Mouse (Mus musculus) frontal cortex, postnatal 25 days (tissue): ENCODE measurements around the gene Hoxb9.

Experiments
- DNase-seq, 2 experiments: peaks; one replicate each; pipeline ENCODE4 v3.0.0; 2022; ENCODE audit warnings: low spot score in 2 of 2

Hoxb9 gene

DNA sequence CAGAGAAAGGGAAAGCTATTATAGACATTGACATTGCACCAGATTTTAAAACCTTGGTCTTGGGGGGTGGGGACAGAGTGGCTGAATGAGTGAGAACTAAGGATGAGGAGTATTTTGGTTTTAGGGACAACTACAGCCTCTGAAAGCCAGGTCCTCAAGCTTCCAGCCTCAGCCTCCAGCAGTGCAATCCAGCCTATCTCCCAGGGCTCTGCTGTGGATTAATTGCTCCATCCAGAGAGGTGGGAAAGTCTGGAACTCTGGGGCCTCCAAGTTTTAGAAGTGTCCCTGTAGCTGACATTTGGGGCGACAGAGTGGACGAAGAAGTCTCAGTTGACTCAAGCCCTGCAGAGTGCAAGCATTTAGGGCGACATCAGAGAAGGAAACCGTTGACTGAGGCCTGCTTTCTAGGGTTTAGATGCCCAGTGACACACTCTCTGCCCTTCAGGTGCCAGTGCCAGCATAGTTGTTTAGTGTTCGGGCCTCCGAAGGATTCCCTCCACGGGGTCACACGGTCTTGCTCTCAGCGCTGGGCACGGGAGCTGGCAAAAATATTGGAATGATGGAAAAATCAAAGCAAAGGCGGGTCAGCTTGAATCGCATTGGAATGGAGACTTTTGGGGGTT is 42.7 kb downstream of the Hoxb9 start:
- no peak for DNase-seq

DNA sequence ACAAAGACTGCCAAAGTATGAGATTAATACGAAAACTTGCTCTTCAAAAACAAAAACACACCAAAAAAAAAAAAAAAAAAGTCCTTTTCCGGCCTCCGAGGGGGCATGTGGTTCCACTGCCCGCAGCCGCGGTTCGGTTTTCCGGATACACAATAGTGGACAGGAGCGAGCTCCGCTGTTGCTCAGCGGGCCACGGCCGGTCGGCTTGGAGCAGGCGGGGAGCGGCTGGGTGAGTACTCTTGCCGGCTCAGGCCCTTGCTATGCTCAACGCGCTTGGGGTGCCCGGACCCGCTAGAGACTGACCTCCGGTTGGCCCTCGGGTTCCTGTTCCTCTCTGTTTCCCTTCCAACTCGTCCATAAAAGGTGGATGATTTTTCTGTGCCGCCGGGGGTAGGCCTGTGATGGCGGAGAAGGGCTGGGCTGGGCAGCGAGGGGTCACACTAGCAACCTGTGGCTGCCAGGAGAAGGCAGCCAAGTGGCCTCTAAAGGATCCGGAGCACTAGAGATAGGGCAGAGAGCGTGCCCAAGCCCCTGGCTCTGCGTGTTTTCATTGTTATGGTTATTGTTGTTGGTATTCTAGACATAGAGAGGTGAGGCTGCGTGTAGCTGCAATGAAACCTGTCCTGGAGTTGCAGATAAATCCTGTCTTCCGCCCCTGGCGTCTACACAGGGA is 43.5 kb downstream of the Hoxb9 start:
- no peak for DNase-seq

DNA sequence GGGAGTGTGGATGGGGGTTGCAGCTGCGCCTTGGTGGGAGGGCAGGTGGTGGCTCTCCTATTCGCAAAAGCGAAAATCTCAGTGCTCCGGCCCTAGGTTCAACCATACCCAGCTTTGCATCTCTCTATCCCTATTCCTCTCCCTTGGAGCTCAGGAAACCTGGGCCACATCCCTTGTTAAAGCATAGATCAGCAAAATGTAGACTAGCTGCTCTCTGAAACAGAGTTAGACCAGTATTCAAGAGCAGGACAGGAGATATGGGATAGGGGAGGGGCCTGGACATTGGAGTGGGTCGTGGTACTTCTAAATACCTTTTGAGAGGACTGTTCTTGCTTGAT is 44.1 kb downstream of the Hoxb9 start:
- DNase-seq, result no peak

DNA sequence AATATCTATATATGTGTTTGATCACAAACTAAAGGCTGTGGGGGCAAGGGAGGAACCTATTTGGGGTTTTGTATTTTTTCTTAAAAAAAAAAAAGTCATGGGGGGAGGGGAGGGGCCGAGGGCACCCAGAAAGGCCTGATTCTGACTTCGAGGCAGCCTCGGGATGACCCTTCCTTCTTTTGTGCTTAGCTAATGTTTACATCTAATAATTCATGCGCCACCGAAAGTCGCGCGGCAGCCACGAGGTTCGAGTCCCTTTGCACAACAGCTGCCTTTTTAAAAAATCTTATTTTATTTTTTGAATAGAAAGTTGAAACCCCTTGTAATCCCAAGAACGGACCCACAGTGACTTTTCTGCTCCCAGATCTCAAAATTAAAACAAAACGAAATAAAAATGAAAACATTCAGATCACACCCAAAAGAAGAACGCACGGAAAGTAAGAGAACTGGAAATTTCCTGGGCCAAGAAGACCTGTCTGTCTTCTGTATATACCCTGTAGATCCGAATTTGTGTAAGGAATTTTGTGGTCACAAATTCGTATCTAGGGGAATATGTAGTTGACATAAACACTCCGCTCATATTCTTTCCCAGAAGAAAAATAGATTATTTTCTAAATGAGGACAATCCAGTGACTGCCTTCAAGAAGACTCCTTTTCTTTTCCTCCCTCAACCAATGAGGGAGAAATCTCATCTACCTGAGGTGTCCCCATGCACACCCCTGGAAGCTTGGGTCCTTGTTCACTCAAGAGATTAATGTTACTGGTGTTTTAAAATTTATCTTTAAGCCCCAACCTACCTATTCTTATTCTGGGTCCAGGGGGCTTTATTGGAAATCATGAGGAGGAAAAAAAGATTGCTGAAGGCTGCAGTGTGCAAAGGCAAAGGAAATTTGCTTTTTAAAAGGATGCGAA is 45.7 kb downstream of the Hoxb9 start:
- no peak for DNase-seq

DNA sequence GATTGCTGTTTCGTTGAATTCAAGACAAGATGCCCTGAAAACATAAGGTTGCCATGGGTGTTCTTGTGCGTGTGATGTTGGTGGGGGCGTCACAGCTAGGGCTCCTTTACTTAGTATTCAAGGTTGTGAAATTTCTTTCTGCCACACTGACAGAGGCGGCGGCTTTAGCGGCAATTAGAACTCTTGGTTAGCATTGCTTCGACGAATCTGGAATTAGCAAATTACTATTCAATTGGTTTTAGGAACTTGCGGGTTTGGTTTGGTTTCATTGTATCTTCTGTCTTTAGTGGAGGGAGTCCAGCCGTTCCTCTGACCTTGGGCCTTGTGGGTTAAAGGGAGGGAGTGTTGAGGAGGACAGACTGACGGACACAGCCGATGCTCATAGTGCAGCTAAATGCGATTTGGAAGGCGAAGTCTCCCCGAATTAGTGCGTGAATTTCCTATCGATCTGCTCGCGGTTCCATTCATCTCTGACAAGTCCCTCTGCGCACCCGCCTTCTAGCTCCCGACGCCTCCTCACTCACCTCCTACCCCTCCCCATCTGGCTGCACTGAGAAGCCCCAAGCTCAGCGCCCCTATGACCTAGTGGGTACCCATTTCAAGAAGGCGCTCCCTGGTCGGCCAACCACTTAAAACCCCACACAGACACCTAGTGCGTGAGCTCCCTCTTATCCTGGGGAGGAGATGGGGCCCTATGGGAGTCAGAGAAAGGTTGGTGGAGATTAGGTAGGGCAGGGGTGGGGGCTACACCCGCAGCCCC is 46.5 kb downstream of the Hoxb9 start, which contains the start of gene Hoxb4:
TSS of gene Hoxb4 (plus strand) at position 660 of the 760 bp plus-strand sequence.
- no peak for DNase-seq

DNA sequence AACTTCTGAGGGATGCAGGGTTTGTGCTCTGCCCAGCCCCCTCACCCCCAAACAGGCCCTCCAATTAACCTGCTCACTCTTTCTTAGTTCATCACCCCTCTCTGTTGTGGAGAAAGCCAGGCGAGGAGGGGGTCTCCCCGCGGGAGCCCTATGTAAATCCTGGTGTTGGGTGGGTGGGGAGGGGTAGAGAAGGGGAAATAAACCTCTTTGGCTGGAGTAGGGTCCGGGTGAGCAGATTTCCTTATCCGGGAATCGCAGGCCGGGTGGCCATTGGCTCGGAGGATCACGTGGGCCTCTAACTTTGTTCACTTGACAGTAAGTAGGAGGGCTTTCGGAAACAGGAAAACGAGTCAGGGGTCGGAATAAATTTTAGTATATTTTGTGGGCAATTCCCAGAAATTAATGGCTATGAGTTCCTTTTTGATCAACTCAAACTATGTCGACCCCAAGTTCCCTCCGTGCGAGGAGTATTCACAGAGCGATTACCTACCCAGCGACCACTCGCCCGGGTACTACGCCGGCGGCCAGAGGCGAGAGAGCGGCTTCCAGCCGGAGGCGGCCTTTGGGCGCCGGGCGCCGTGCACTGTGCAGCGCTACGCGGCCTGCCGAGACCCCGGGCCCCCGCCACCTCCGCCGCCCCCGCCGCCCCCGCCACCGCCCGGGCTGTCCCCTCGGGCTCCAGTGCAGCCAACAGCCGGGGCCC is 47.3 kb downstream of the Hoxb9 start:
- DNase-seq, result no peak

DNA sequence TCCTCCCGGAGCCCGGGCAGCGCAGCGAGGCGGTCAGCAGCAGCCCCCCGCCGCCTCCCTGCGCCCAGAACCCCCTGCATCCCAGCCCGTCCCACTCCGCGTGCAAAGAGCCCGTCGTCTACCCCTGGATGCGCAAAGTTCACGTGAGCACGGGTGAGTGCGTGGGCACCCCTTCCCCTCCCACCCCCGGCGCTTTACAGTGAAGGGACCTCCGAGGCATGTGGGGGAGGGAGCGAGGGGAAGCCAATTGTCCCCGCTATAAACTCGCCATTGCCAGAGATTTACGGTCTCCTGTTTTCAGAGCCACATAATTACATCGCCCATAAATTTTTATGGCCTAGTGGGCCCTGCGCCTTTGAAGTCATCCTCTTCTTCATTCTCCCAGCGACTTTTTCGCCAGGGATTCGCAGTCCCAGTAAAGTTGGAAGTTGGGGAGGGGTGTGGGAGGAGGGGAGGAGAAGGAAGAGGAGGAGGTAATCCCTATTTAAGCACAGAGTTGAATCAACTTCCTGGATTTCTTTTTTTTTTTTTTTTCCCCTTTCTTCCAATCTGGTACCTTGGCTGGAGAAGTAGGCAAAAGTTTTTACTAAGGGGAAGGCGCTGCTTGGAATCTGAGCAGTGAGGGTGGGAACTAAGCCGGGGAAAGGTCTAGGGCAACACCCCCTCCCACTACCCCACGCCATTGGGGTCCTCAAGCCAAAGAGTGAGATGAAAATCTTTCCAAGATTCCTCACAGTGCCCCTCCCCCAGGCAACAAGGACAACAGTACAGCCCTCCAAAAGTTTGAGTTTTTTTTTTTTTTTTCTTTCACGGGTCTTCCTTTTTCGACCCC is 48.0 kb downstream of the Hoxb9 start:
- DNase-seq, result no peak

DNA sequence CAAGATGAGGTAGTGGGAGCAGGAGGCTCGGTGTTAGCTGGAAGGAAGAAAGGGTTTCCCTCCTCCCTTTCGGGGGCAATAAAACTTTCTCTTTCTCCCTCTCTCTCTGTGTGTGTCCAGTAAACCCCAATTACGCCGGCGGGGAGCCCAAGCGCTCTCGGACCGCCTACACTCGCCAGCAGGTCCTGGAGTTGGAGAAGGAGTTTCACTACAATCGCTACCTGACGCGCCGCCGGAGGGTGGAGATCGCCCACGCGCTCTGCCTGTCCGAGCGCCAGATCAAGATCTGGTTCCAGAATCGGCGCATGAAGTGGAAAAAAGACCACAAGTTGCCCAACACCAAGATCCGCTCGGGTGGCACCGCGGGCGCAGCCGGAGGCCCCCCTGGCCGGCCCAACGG is 48.7 kb downstream of the Hoxb9 start:
- DNase-seq, result no peak

DNA sequence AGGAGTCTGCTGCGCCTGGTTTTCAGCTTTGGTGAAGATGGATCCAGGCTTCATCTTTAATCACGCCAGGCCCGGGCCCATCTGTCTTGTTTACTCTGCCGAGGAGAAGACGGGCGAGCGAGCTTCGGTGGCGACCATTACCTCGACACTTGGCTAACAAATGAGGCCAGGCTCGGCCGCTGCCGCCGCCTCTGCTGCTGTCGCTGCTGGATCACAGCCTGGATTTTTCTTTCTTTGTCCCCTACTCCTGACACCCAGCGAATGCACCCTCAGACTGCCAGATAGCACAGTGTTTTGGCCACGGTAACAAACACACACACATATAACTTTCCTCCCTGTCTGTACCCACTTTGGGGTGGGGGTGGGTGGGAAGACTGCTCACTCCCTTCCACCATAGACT is 49.4 kb downstream of the Hoxb9 start:
- no peak for DNase-seq

DNA sequence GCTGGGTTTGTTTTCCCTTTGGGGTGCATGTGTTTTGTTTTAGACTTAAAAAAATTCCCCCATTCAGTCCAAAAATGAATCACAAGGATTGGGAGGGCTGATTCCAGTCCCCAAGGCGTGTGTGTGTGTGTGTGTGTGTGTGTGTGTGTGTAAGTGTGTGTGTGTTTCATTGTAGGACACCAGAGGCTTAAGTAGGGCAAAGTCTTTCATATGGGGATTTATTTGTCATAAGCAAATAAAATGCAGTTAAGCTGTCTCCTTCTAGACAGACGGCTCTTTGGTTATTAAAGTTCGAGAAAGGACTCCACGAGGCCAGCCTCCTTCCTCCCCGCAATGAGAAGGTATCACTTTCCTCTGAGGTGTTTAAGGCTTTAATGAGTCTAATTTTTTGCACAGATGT is 50.6 kb downstream of the Hoxb9 start:
- DNase-seq, result no peak

DNA sequence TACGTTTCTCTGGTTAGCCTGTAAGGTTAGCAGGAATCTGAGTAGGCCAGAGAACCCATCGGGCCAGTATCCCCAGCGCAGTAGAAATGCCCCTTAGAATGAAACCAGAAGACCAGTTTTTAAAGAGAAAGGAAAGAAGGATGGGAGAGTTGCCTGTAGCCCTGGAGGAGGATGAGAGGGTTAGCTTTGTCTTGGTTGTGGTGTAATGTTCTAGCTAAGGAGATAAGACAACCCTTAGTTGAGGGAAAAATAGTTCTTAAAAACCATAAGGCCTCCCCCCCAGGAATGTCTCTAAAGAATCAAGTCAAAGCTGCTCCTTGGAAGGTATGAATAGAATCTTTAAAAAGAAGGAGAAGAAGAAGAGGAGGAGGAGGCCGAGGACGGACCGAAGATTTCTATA is 51.5 kb downstream of the Hoxb9 start:
- no peak for DNase-seq

DNA sequence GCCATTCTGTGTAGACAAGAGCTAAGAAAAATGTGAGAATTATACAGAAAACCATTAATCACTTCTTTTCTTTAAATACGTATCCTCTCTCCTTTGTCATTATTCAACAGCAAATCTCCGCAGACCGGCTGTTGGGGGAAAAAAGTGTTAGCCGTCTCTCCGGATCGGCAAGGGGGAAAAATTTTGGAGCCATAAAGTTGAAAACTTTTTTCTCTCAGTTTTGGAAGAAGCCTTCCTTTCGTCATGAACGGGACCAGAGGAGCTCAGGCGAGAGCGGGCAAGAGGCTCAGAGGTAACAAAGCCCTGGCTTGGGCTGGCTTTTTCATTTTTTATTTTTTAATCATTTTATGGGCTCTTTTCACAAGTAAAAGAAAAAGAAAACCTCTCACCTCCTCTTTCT is 51.9 kb downstream of the Hoxb9 start, which contains the start of gene Hoxb3:
TSS of gene Hoxb3 (plus strand) at position 173 of the 400 bp plus-strand sequence.
- DNase-seq, result no peak

DNA sequence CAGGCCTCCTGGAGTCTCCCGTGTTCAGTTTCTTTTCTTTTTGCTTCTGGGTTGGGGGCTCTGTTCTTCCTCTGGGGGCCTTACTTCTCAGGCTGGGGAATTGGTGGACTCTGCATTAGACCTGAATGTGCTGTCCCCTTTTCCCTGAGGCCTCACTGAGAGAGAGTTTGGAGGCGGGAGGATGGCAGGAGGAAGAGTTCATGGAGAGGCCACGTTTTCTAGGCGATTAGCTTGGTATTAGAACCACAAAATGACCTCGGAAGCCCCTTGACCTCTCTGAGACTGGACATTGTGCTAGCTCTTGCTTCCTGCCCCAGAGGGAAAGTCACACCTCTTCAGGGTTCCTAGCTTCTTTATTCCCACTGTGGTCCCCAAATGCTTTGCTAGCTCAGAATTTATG is 52.9 kb downstream of the Hoxb9 start:
- DNase-seq, result no peak

DNA sequence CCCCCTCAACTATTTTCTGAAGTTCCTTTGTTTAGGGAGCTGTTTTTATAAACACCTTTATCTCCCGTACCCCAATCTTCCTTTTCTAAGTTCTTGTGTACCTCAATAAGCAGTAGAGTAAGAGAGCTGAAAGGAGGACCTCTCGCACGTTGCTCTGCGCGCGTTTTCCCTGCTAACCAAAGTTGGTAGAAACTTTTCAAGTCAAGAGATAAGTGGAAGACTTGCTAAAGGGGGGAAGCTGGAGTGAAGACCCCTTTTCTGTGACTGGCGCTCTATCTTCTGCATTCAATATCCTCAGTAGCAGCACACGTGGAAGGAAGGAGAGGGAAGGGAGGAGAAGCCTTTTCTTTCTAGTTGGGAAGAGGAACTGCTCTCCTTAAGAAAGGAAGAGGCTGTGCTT is 53.7 kb downstream of the Hoxb9 start:
- DNase-seq, result no peak

DNA sequence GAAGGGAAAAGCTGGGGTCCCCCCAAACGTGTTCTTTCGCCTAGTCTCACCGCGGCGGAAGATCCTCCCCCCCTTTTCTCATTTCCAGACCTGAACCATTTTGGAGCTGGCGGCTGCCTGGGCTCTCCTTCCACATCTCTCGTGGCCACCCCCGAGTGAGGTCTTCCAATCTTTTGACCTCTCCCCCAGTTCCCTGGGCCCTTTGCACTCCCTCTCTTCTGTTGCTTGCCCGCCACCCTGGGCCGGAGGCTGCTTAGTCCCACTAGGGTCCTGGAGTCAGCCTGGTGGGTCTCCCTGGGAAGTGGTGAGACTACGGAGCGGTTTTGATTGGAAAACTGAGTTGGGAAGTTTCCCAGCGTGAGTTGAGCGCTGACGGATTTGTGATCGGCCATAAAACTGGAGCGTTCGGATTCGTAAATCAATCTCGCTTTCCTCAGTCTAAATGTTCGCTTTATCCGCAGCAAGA is 54.5 kb downstream of the Hoxb9 start:
- no peak for DNase-seq
